Mouse (Mus musculus): ENCODE measurements around the gene Foxo6. TPM values are rescaled to one million over a fixed set of nuclear protein-coding genes. Genes with fewer than 3 reads are reported as not detected.

Gene Foxo6
- polyA plus RNA-seq, 1 experiment from 2014 or later, result 1.2 TPM

- Histone ChIP-seq H3K9ac (no peak overlapping the region), H3K4me2 (no peak overlapping the region), H3K27ac (no peak overlapping the region), H3K4me3 (no peak overlapping the region), H3K4me1 (peaks cover 71% of the 10 kb centered on the region), H3K9me3 (no peaks in the 10 kb centered on the region), H3K27me3 (replicated peaks) (0 out of 2 replicates have a peak, but pooled peaks cover 3% of the 10 kb centered on the region), H3K36me3 (replicated peaks) (no peaks in the 10 kb centered on the region)
- 73% methylated on average over 3 of the region's 3 CpGs for WGBS
- no peak for ATAC-seq (replicated peaks)
Observed at GRCm38 (mm10) chr4:120281011-120281410, 6.1 kb downstream of the Foxo6 start.

- 86% methylated on average over 12 of the region's 12 CpGs for WGBS
- H3K27ac ChIP-seq, result no peak overlapping the region
- no peak overlapping the region for H3K4me3 ChIP-seq
- no peaks in the 10 kb centered on the region for H3K36me3 ChIP-seq (replicated peaks)
- 0 out of 2 replicates have a peak, but pooled peaks cover 3% of the 10 kb centered on the region for H3K27me3 ChIP-seq (replicated peaks)
- no peak for ATAC-seq (replicated peaks)
- no peak overlapping the region for H3K9ac ChIP-seq
- no peak overlapping the region for H3K4me2 ChIP-seq
- H3K9me3 ChIP-seq, result no peaks in the 10 kb centered on the region
- peaks cover 66% of the 10 kb centered on the region for H3K4me1 ChIP-seq
Observed at GRCm38 (mm10) chr4:120280432-120280831, 6.7 kb downstream of the Foxo6 start.

- no peaks in the 10 kb centered on the region for H3K36me3 ChIP-seq (replicated peaks)
- H3K27ac ChIP-seq, result 0 out of 2 replicates have a peak overlapping the region, but pooled peaks have one; percentile 2
- no peaks in the 10 kb centered on the region for H3K9me3 ChIP-seq
- ATAC-seq (replicated peaks), result peak; percentile 48; the same call in 1 of the 2 replicates
- H3K9ac ChIP-seq, result no peak overlapping the region
- H3K4me2 ChIP-seq, result no peak overlapping the region
- no peaks in the 10 kb centered on the region for H3K27me3 ChIP-seq (replicated peaks)
- H3K4me3 ChIP-seq, result no peak overlapping the region
- WGBS, result 25% methylated on average over 4 of the region's 4 CpGs
- H3K4me1 ChIP-seq, result peaks cover 47% of the 10 kb centered on the region
Observed at GRCm38 (mm10) chr4:120277255-120277928, 9.8 kb downstream of the Foxo6 start.

- ATAC-seq (replicated peaks), result no peak
- H3K36me3 ChIP-seq (replicated peaks), result no peaks in the 10 kb centered on the region
- WGBS, result 78% methylated on average over 9 of the region's 9 CpGs
- no peak overlapping the region for H3K27ac ChIP-seq
- H3K4me3 ChIP-seq, result no peak overlapping the region
- no peak overlapping the region for H3K4me2 ChIP-seq
- H3K27me3 ChIP-seq (replicated peaks), result peaks cover 5% of the 10 kb centered on the region
- H3K4me1 ChIP-seq, result peaks cover 45% of the 10 kb centered on the region
- no peak overlapping the region for H3K9ac ChIP-seq
- H3K9me3 ChIP-seq, result no peaks in the 10 kb centered on the region
Observed at GRCm38 (mm10) chr4:120275487-120275886, 11.7 kb downstream of the Foxo6 start.

GRCm38 (mm10) chr4:120273594-120273993 lies 13.6 kb downstream of the Foxo6 start:
- no peak overlapping the region for H3K4me3 ChIP-seq
- no peak for ATAC-seq (replicated peaks)
- no peaks in the 10 kb centered on the region for H3K36me3 ChIP-seq (replicated peaks)
- no peaks in the 10 kb centered on the region for H3K9me3 ChIP-seq
- H3K27me3 ChIP-seq (replicated peaks), result peaks cover 23% of the 10 kb centered on the region
- H3K4me1 ChIP-seq, result peaks cover 63% of the 10 kb centered on the region
- no peak overlapping the region for H3K4me2 ChIP-seq
- 64% methylated on average over 7 of the region's 7 CpGs for WGBS
- no peak overlapping the region for H3K27ac ChIP-seq
- no peak overlapping the region for H3K9ac ChIP-seq

- Histone ChIP-seq H3K9me3 (no peaks in the 10 kb centered on the region), H3K4me1 (peaks cover 69% of the 10 kb centered on the region), H3K36me3 (replicated peaks) (no peaks in the 10 kb centered on the region), H3K27me3 (replicated peaks) (peaks cover 36% of the 10 kb centered on the region), H3K27ac (no peak overlapping the region), H3K4me3 (no peak overlapping the region), H3K4me2 (no peak overlapping the region), H3K9ac (no peak overlapping the region)
- ATAC-seq (replicated peaks), result no peak
- WGBS, result 62% methylated on average over 6 of the region's 6 CpGs
Observed at GRCm38 (mm10) chr4:120271886-120272580, 15.1 kb downstream of the Foxo6 start.

- H3K36me3 ChIP-seq (replicated peaks), result no peaks in the 10 kb centered on the region
- H3K4me3 ChIP-seq, result no peak overlapping the region
- peaks cover 64% of the 10 kb centered on the region for H3K4me1 ChIP-seq
- peaks cover 41% of the 10 kb centered on the region for H3K27me3 ChIP-seq (replicated peaks)
- H3K27ac ChIP-seq, result no peak overlapping the region
- H3K9me3 ChIP-seq, result no peaks in the 10 kb centered on the region
- 53% methylated on average over 8 of the region's 8 CpGs for WGBS
- no peak for ATAC-seq (replicated peaks)
- no peak overlapping the region for H3K4me2 ChIP-seq
- no peak overlapping the region for H3K9ac ChIP-seq
Observed at GRCm38 (mm10) chr4:120271208-120271607, 15.9 kb downstream of the Foxo6 start.

GRCm38 (mm10) chr4:120270937-120271199 lies 16.3 kb downstream of the Foxo6 start:
- peaks cover 41% of the 10 kb centered on the region for H3K27me3 ChIP-seq (replicated peaks)
- H3K4me2 ChIP-seq, result no peak overlapping the region
- H3K27ac ChIP-seq, result no peak overlapping the region
- no peak overlapping the region for H3K4me3 ChIP-seq
- H3K9ac ChIP-seq, result no peak overlapping the region
- H3K4me1 ChIP-seq, result peaks cover 64% of the 10 kb centered on the region
- ATAC-seq (replicated peaks), result no peak
- no peaks in the 10 kb centered on the region for H3K9me3 ChIP-seq
- no peaks in the 10 kb centered on the region for H3K36me3 ChIP-seq (replicated peaks)
- WGBS, result 26% methylated on average over 4 of the region's 4 CpGs

GRCm38 (mm10) chr4:120270148-120270936 lies 16.8 kb downstream of the Foxo6 start:
- H3K9me3 ChIP-seq, result no peaks in the 10 kb centered on the region
- ATAC-seq (replicated peaks), result no peak
- H3K27me3 ChIP-seq (replicated peaks), result peaks cover 41% of the 10 kb centered on the region
- no peak overlapping the region for H3K4me3 ChIP-seq
- no peak overlapping the region for H3K27ac ChIP-seq
- WGBS, result 72% methylated on average over 4 of the region's 4 CpGs
- H3K36me3 ChIP-seq (replicated peaks), result no peaks in the 10 kb centered on the region
- H3K4me2 ChIP-seq, result no peak overlapping the region
- peaks cover 64% of the 10 kb centered on the region for H3K4me1 ChIP-seq
- H3K9ac ChIP-seq, result no peak overlapping the region

- 11% methylated on average over 9 of the region's 9 CpGs for WGBS
- Histone ChIP-seq H3K9ac (no peak overlapping the region), H3K27me3 (replicated peaks) (peaks cover 41% of the 10 kb centered on the region), H3K4me1 (peaks cover 64% of the 10 kb centered on the region), H3K27ac (no peak overlapping the region), H3K36me3 (replicated peaks) (no peaks in the 10 kb centered on the region), H3K9me3 (no peaks in the 10 kb centered on the region), H3K4me2 (no peak overlapping the region), H3K4me3 (no peak overlapping the region)
- no peak for ATAC-seq (replicated peaks)
Observed at GRCm38 (mm10) chr4:120269426-120269825, 17.7 kb downstream of the Foxo6 start.

- Histone ChIP-seq H3K36me3 (replicated peaks) (no peaks in the 10 kb centered on the region), H3K27ac (0 out of 2 replicates have a peak overlapping the region, but pooled peaks have one; percentile 12), H3K4me1 (peaks cover 67% of the 10 kb centered on the region), H3K4me2 (peak overlapping the region; percentile 45), H3K9me3 (no peaks in the 10 kb centered on the region), H3K4me3 (peak overlapping the region; percentile 27), H3K9ac (peak overlapping the region; percentile 7; the same call in 1 of the 2 replicates), H3K27me3 (replicated peaks) (peaks cover 41% of the 10 kb centered on the region)
- WGBS, result 2% methylated on average over 86 of the region's 112 CpGs
- peak; percentile 17; the same call in 1 of the 2 replicates for ATAC-seq (replicated peaks)
Observed at GRCm38 (mm10) chr4:120268214-120269061, 18.7 kb downstream of the Foxo6 start.

All from midbrain, embryonic 15.5 days (tissue).